Mouse (Mus musculus) layer of hippocampus, adult 9-10 months (tissue): Measurements from ENCODE around the gene Prh1.
"Not testable (repeated sequence)": the region's sequence is repeated elsewhere in the genome, so short reads cannot be mapped to it uniquely, and the experiment has no call there.

Experiments used
- DNase-seq: peaks from one replicate; pipeline ENCODE4 v3.0.0; 2022; ENCODE audit warnings: low spot score

Gene Prh1

GRCm38 (mm10) chr6:132569509-132569908 lies at the start of gene Prh1:
Prh1 (plus strand) TSS chr6:132569809.
- DNase-seq = not testable (repeated sequence)

GRCm38 (mm10) chr6:132595613-132596012 lies 26.0 kb downstream of the Prh1 start, which contains the start of gene Prp2:
Prp2 (plus strand) TSS chr6:132595913.
- not testable (repeated sequence) for DNase-seq
